Mouse (Mus musculus) midbrain, embryonic 15.5 days (tissue): ENCODE data around the gene Cd81. TPM values are rescaled to one million over a fixed set of nuclear protein-coding genes. Genes with fewer than 3 reads are reported as not detected.

Experiments
- ATAC-seq: fragments of 200-750 bp; cut with Nextera tagmentation; replicated peaks from 2 replicates; pipeline ENCODE4 v1.8.0; 2017; ENCODE audit warnings: moderate TSS enrichment
- H3K27ac ChIP-seq: fragments of 300-500 bp; sonication (generic); 2 replicates; pipeline ENCODE4 v1.5.1; 2015; ENCODE audit warnings: mild to moderate bottlenecking, inconsistent platforms
- H3K27me3 ChIP-seq: fragments of 300-500 bp; sonication (generic); replicated peaks from 2 replicates; pipeline ENCODE4 v1.6.1; 2015; ENCODE audit warnings: inconsistent platforms
- H3K36me3 ChIP-seq: fragments of 300-500 bp; sonication (generic); replicated peaks from 2 replicates; pipeline ENCODE4 v1.6.1; 2015; ENCODE audit warnings: inconsistent platforms
- H3K4me1 ChIP-seq: fragments of 300-500 bp; sonication (generic); 2 replicates; pipeline ENCODE4 v1.6.1; 2015; ENCODE audit warnings: inconsistent platforms
- H3K4me2 ChIP-seq: fragments of 300-500 bp; sonication (generic); 2 replicates; pipeline ENCODE4 v1.6.1; 2015; ENCODE audit warnings: inconsistent platforms, mild to moderate bottlenecking, moderate library complexity
- H3K4me3 ChIP-seq: fragments of 300-500 bp; sonication (generic); 2 replicates; pipeline ENCODE4 v1.5.1; 2015; ENCODE audit warnings: mild to moderate bottlenecking, inconsistent platforms
- H3K9ac ChIP-seq: fragments of 300-500 bp; sonication (generic); 2 replicates; pipeline ENCODE4 v1.6.1; 2015; ENCODE audit warnings: mild to moderate bottlenecking, inconsistent platforms
- H3K9me3 ChIP-seq: fragments of 300-500 bp; sonication (generic); 2 replicates; pipeline ENCODE4 v1.6.1; 2016; ENCODE audit warnings: inconsistent platforms
- WGBS: fragments of 180-500 bp; shearing (Covaris S2); methylation state at CpG from one replicate; pipeline ENCODE4 v1.1.7; 2015; ENCODE audit warnings: mixed read lengths; 5-methylcytosine and 5-hydroxymethylcytosine counted together
- polyA plus RNA-seq: library from polyadenylated mRNA; unstranded; fragments of >200 nt; fragmentation: Nextera tagmentation; extraction: Ambion mirVana; gene quantifications from 2 replicates; pipeline ENCODE4 v1.2.1, GENCODE M21; 2015

Gene Cd81
- polyA plus RNA-seq, 1 experiment from 2014 or later: 374 TPM

GRCm38 (mm10) chr7:143012230-143012875 is 40.2 kb upstream of the Cd81 start:
- Histone ChIP-seq H3K4me1 (peaks cover 22% of the 10 kb centered on the region; the same call in 1 of the 2 replicates), H3K9ac (no peak overlapping the region), H3K36me3 (no peaks in the 10 kb centered on the region), H3K27ac (peak overlapping the region; percentile 28; the same call in 1 of the 2 replicates), H3K27me3 (no peaks in the 10 kb centered on the region), H3K4me2 (no peak overlapping the region), H3K9me3 (no peaks in the 10 kb centered on the region), H3K4me3 (no peak overlapping the region)
- ATAC-seq: 0 out of 2 replicates have a peak, but pooled peaks have one; percentile 27
- whole genome bisulfite sequencing: 52% methylated on average over 5 of the region's 5 CpGs

GRCm38 (mm10) chr7:143013420-143014178 is 38.9 kb upstream of the Cd81 start:
- no peak for ATAC-seq
- peaks cover 20% of the 10 kb centered on the region; the same call in 1 of the 2 replicates for H3K4me1 ChIP-seq
- H3K27ac ChIP-seq: 0 out of 2 replicates have a peak overlapping the region, but pooled peaks have one; percentile 11
- no peaks in the 10 kb centered on the region for H3K9me3 ChIP-seq
- no peaks in the 10 kb centered on the region for H3K36me3 ChIP-seq
- H3K4me2 ChIP-seq: no peak overlapping the region
- 57% methylated on average over 8 of the region's 8 CpGs for WGBS
- H3K9ac ChIP-seq: no peak overlapping the region
- no peak overlapping the region for H3K4me3 ChIP-seq
- no peaks in the 10 kb centered on the region for H3K27me3 ChIP-seq

- no peak overlapping the region for H3K9ac ChIP-seq
- H3K4me3 ChIP-seq: no peak overlapping the region
- no peak overlapping the region for H3K4me2 ChIP-seq
- no peak for ATAC-seq
- 86% methylated on average over 7 of the region's 7 CpGs for WGBS
- no peaks in the 10 kb centered on the region for H3K36me3 ChIP-seq
- H3K27me3 ChIP-seq: no peaks in the 10 kb centered on the region
- peaks cover 19% of the 10 kb centered on the region; the same call in 1 of the 2 replicates for H3K4me1 ChIP-seq
- no peaks in the 10 kb centered on the region for H3K9me3 ChIP-seq
- no peak overlapping the region for H3K27ac ChIP-seq
These were observed 37.5 kb upstream of the Cd81 start for GRCm38 (mm10) chr7:143014862-143015659.

GRCm38 (mm10) chr7:143015755-143016423 is 36.6 kb upstream of the Cd81 start:
- H3K4me3 ChIP-seq: no peak overlapping the region
- H3K4me2 ChIP-seq: no peak overlapping the region
- 0 out of 2 replicates have a peak overlapping the region, but pooled peaks have one; percentile 12 for H3K27ac ChIP-seq
- no peak overlapping the region for H3K9ac ChIP-seq
- H3K36me3 ChIP-seq: no peaks in the 10 kb centered on the region
- no peaks in the 10 kb centered on the region for H3K27me3 ChIP-seq
- peaks cover 19% of the 10 kb centered on the region; the same call in 1 of the 2 replicates for H3K4me1 ChIP-seq
- no peaks in the 10 kb centered on the region for H3K9me3 ChIP-seq
- ATAC-seq: peak; percentile 60
- 15% methylated on average over 1 of the region's 1 CpGs for WGBS

GRCm38 (mm10) chr7:143016424-143017142 is 36.0 kb upstream of the Cd81 start:
- Histone ChIP-seq H3K9me3 (no peaks in the 10 kb centered on the region), H3K4me2 (no peak overlapping the region), H3K4me3 (no peak overlapping the region), H3K27me3 (no peaks in the 10 kb centered on the region), H3K9ac (no peak overlapping the region), H3K4me1 (peaks cover 19% of the 10 kb centered on the region; the same call in 1 of the 2 replicates), H3K36me3 (no peaks in the 10 kb centered on the region), H3K27ac (0 out of 2 replicates have a peak overlapping the region, but pooled peaks have one; percentile 12)
- ATAC-seq: peak; percentile 37; the same call in 1 of the 2 replicates
- 36% methylated on average over 9 of the region's 9 CpGs for WGBS

- Histone ChIP-seq H3K4me1 (peaks cover 18% of the 10 kb centered on the region; the same call in 1 of the 2 replicates), H3K4me2 (no peak overlapping the region), H3K36me3 (no peaks in the 10 kb centered on the region), H3K9ac (no peak overlapping the region), H3K4me3 (no peak overlapping the region), H3K9me3 (no peaks in the 10 kb centered on the region), H3K27ac (no peak overlapping the region), H3K27me3 (no peaks in the 10 kb centered on the region)
- ATAC-seq: no peak
- 75% methylated on average over 4 of the region's 4 CpGs for WGBS
These were observed 35.4 kb upstream of the Cd81 start for GRCm38 (mm10) chr7:143017181-143017580.

GRCm38 (mm10) chr7:143020040-143020439 is 32.5 kb upstream of the Cd81 start:
- Histone ChIP-seq H3K4me3 (no peak overlapping the region), H3K4me2 (no peak overlapping the region), H3K36me3 (no peaks in the 10 kb centered on the region), H3K27me3 (no peaks in the 10 kb centered on the region), H3K4me1 (peaks cover 8% of the 10 kb centered on the region; the same call in 1 of the 2 replicates), H3K27ac (no peak overlapping the region), H3K9me3 (no peaks in the 10 kb centered on the region), H3K9ac (no peak overlapping the region)
- ATAC-seq: no peak

- WGBS: 82% methylated on average over 3 of the region's 3 CpGs
- H3K4me2 ChIP-seq: no peak overlapping the region
- no peak for ATAC-seq
These were observed 31.8 kb upstream of the Cd81 start for GRCm38 (mm10) chr7:143020764-143021163.

GRCm38 (mm10) chr7:143021356-143022164 is 31.0 kb upstream of the Cd81 start:
- Histone ChIP-seq H3K4me2 (no peak overlapping the region), H3K36me3 (no peaks in the 10 kb centered on the region), H3K9ac (no peak overlapping the region), H3K27ac (no peak overlapping the region), H3K4me3 (no peak overlapping the region), H3K4me1 (no peaks in the 10 kb centered on the region), H3K27me3 (no peaks in the 10 kb centered on the region), H3K9me3 (no peaks in the 10 kb centered on the region)
- no peak for ATAC-seq
- WGBS: 66% methylated on average over 5 of the region's 5 CpGs

More at GRCm38 (mm10) chr7:143020764-143021163, 31.8 kb upstream of the Cd81 start:
- Histone ChIP-seq H3K27me3 (no peaks in the 10 kb centered on the region), H3K4me3 (no peak overlapping the region), H3K4me1 (peaks cover 6% of the 10 kb centered on the region; the same call in 1 of the 2 replicates), H3K9ac (no peak overlapping the region), H3K9me3 (no peaks in the 10 kb centered on the region), H3K36me3 (no peaks in the 10 kb centered on the region), H3K27ac (no peak overlapping the region)

GRCm38 (mm10) chr7:143023499-143023898 is 29.0 kb upstream of the Cd81 start:
- no peak for ATAC-seq
- Histone ChIP-seq H3K36me3 (no peaks in the 10 kb centered on the region), H3K4me1 (no peaks in the 10 kb centered on the region), H3K4me3 (no peak overlapping the region), H3K27ac (no peak overlapping the region), H3K9me3 (no peaks in the 10 kb centered on the region), H3K4me2 (no peak overlapping the region), H3K27me3 (no peaks in the 10 kb centered on the region), H3K9ac (no peak overlapping the region)
- 92% methylated on average over 2 of the region's 2 CpGs for WGBS
